Mouse (Mus musculus): ENCODE data around the gene Cfap73. TPM values are rescaled to one million over a fixed set of nuclear protein-coding genes. Genes with fewer than 3 reads are reported as not detected.

Gene Cfap73
- polyA plus RNA-seq, 1 experiment from 2014 or later = not detected

- Histone ChIP-seq H3K4me3 (no peak overlapping the region), H3K27ac (no peak overlapping the region), H3K36me3 (no peaks in the 10 kb centered on the region), H3K4me2 (replicated peaks) (no peak overlapping the region), H3K9ac (no peak overlapping the region), H3K27me3 (replicated peaks) (peaks cover 32% of the 10 kb centered on the region), H3K9me3 (no peaks in the 10 kb centered on the region), H3K4me1 (peaks cover 8% of the 10 kb centered on the region; the same call in 1 of the 2 replicates)
- WGBS = 76% methylated on average over 3 of the region's 3 CpGs
- no peak for ATAC-seq (ENCODE audit: low FRiP score, low read depth)
These were observed 10.2 kb upstream of the Cfap73 start for GRCm38 (mm10) chr5:120644227-120644626.

GRCm38 (mm10) chr5:120643365-120644085 is 9.5 kb upstream of the Cfap73 start:
- ATAC-seq (ENCODE audit: low FRiP score, low read depth) = no peak
- H3K9me3 ChIP-seq = no peaks in the 10 kb centered on the region
- H3K9ac ChIP-seq = no peak overlapping the region
- no peaks in the 10 kb centered on the region for H3K36me3 ChIP-seq
- no peak overlapping the region for H3K4me3 ChIP-seq
- no peak overlapping the region for H3K27ac ChIP-seq
- WGBS = 79% methylated on average over 14 of the region's 14 CpGs
- peaks cover under 1% of the 10 kb centered on the region; the same call in 1 of the 2 replicates for H3K4me1 ChIP-seq
- H3K27me3 ChIP-seq (replicated peaks) = peaks cover 25% of the 10 kb centered on the region
- H3K4me2 ChIP-seq (replicated peaks) = no peak overlapping the region

- Histone ChIP-seq H3K36me3 (no peaks in the 10 kb centered on the region), H3K4me1 (no peaks in the 10 kb centered on the region), H3K4me3 (no peak overlapping the region), H3K9ac (no peak overlapping the region), H3K4me2 (replicated peaks) (no peak overlapping the region), H3K9me3 (no peaks in the 10 kb centered on the region), H3K27ac (no peak overlapping the region), H3K27me3 (replicated peaks) (no peaks in the 10 kb centered on the region)
- 93% methylated on average over 7 of the region's 7 CpGs for WGBS
- ATAC-seq (ENCODE audit: low FRiP score, low read depth) = no peak
These were observed 6.1 kb upstream of the Cfap73 start for GRCm38 (mm10) chr5:120640094-120640493.

GRCm38 (mm10) chr5:120635633-120636032 is 1.6 kb upstream of the Cfap73 start:
- peaks cover 7% of the 10 kb centered on the region for H3K9me3 ChIP-seq
- no peaks in the 10 kb centered on the region; the same call in 1 of the 2 replicates for H3K4me1 ChIP-seq
- no peaks in the 10 kb centered on the region for H3K36me3 ChIP-seq
- H3K27me3 ChIP-seq (replicated peaks) = no peaks in the 10 kb centered on the region; the same call in 1 of the 2 replicates
- WGBS = 85% methylated on average over 5 of the region's 5 CpGs
- H3K4me3 ChIP-seq = no peak overlapping the region
- ATAC-seq (ENCODE audit: low FRiP score, low read depth) = no peak
- no peak overlapping the region for H3K27ac ChIP-seq
- H3K9ac ChIP-seq = no peak overlapping the region
- no peak overlapping the region for H3K4me2 ChIP-seq (replicated peaks)

GRCm38 (mm10) chr5:120634860-120635259 is 825 bp upstream of the Cfap73 start:
- H3K9ac ChIP-seq = no peak overlapping the region
- no peak overlapping the region for H3K4me3 ChIP-seq
- WGBS = 31% methylated on average over 5 of the region's 5 CpGs
- no peak for ATAC-seq (ENCODE audit: low FRiP score, low read depth)
- H3K27ac ChIP-seq = no peak overlapping the region
- H3K4me2 ChIP-seq (replicated peaks) = no peak overlapping the region
- peaks cover 7% of the 10 kb centered on the region for H3K9me3 ChIP-seq
- no peaks in the 10 kb centered on the region for H3K36me3 ChIP-seq
- peaks cover 7% of the 10 kb centered on the region for H3K27me3 ChIP-seq (replicated peaks)
- H3K4me1 ChIP-seq = no peaks in the 10 kb centered on the region; the same call in 1 of the 2 replicates

DNA sequence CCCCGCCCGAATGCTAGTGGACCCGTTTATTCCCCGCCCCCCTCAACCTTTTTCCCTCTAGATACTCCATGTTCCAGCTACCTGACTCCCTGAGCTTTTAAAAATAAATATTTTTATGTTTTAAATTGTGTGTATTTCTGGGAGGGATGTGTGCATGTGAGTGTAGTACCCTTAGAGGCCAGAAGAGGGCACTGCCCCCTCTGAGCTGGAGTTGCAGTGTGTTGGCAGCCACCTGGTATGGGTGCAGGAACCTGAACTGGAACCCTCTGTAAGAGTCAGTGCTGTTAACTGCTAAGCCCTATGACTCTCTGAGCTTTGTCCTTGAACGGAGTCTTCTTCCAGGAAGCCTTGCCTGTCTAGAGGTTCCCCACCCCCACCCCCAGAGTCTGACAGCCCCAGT is 2.1 kb downstream of the Cfap73 start:
- Histone ChIP-seq H3K27me3 (replicated peaks) (peaks cover 8% of the 10 kb centered on the region), H3K36me3 (peaks cover 13% of the 10 kb centered on the region), H3K4me3 (no peak overlapping the region), H3K4me1 (no peaks in the 10 kb centered on the region; the same call in 1 of the 2 replicates), H3K27ac (no peak overlapping the region), H3K4me2 (replicated peaks) (no peak overlapping the region), H3K9me3 (peaks cover 7% of the 10 kb centered on the region), H3K9ac (no peak overlapping the region)
- WGBS = 93% methylated on average over 5 of the region's 5 CpGs
- ATAC-seq (ENCODE audit: low FRiP score, low read depth) = no peak

- no peak for ATAC-seq (ENCODE audit: low FRiP score, low read depth)
- 12% methylated on average over 29 of the region's 29 CpGs for WGBS
- peak overlapping the region; percentile 46 for H3K4me2 ChIP-seq (replicated peaks)
- peaks cover 7% of the 10 kb centered on the region for H3K9me3 ChIP-seq
- peaks cover 8% of the 10 kb centered on the region for H3K27me3 ChIP-seq (replicated peaks)
- peaks cover 21% of the 10 kb centered on the region for H3K36me3 ChIP-seq
- H3K9ac ChIP-seq = no peak overlapping the region
- no peak overlapping the region for H3K27ac ChIP-seq
- H3K4me3 ChIP-seq = no peak overlapping the region
- H3K4me1 ChIP-seq = no peaks in the 10 kb centered on the region; the same call in 1 of the 2 replicates
These were observed 2.9 kb downstream of the Cfap73 start for GRCm38 (mm10) chr5:120631128-120631527.

DNA sequence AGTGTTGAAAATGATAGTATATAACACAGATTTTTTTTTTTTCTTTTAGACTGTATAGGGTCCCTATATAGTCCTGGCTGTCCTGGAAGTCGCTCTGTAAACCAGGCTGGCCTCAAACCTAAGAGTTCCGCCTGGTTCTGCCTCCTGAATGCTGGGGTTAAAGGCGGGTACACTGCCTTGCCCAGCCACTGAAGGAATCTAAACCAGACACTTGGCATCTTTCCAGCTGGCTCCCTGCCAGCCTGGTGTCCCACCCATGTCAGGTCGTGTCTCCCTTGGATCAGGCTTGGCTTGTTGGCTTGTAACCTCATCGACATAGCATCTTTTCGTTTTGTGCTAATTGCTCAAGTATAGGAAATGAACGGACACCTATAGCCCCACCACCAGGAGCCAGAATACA is 5.4 kb downstream of the Cfap73 start:
- peaks cover 46% of the 10 kb centered on the region for H3K36me3 ChIP-seq

GRCm38 (mm10) chr5:120627515-120628300 is 6.3 kb downstream of the Cfap73 start:
- Histone ChIP-seq H3K4me3 (no peak overlapping the region), H3K4me2 (replicated peaks) (no peak overlapping the region), H3K27ac (no peak overlapping the region), H3K36me3 (peaks cover 55% of the 10 kb centered on the region), H3K9me3 (peaks cover 7% of the 10 kb centered on the region), H3K9ac (no peak overlapping the region), H3K27me3 (replicated peaks) (peaks cover 8% of the 10 kb centered on the region), H3K4me1 (no peaks in the 10 kb centered on the region)
- ATAC-seq (ENCODE audit: low FRiP score, low read depth) = no peak
- 83% methylated on average over 15 of the region's 15 CpGs for WGBS

More for the DNA sequence above, 5.4 kb downstream of the Cfap73 start:
- Histone ChIP-seq H3K27ac (no peak overlapping the region), H3K4me1 (no peaks in the 10 kb centered on the region), H3K9ac (no peak overlapping the region), H3K9me3 (peaks cover 7% of the 10 kb centered on the region), H3K4me2 (replicated peaks) (no peak overlapping the region), H3K4me3 (no peak overlapping the region), H3K27me3 (replicated peaks) (peaks cover 8% of the 10 kb centered on the region)
- 71% methylated on average over 7 of the region's 7 CpGs for WGBS
- no peak for ATAC-seq (ENCODE audit: low FRiP score, low read depth)

DNA sequence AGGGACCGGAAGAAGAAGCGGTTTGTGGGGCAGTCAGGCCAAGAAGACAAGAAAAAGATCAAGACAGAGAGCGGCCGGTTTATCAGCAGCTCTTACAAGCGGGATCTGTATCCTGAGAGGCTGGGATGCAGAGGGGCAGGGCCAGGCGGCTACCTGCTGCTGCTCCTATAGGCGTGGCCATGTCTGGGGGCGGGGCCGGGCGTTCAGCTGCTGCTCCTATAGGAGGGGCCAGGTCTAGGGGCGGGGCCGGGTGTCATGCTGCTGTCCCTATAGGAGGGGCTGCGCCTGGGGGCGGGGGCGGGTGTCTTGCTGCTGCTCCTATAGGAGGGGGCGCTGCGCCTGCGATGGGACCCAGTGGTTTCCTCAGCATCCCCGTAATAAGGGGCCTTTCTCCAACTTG is 7.6 kb downstream of the Cfap73 start:
- Histone ChIP-seq H3K36me3 (peaks cover 68% of the 10 kb centered on the region), H3K9ac (no peak overlapping the region), H3K4me3 (no peak overlapping the region), H3K4me1 (0 out of 2 replicates have a peak, but pooled peaks cover 5% of the 10 kb centered on the region), H3K9me3 (no peaks in the 10 kb centered on the region), H3K4me2 (replicated peaks) (no peak overlapping the region), H3K27ac (no peak overlapping the region), H3K27me3 (replicated peaks) (peaks cover 8% of the 10 kb centered on the region)
- ATAC-seq (ENCODE audit: low FRiP score, low read depth) = no peak
- WGBS = 34% methylated on average over 19 of the region's 19 CpGs

DNA sequence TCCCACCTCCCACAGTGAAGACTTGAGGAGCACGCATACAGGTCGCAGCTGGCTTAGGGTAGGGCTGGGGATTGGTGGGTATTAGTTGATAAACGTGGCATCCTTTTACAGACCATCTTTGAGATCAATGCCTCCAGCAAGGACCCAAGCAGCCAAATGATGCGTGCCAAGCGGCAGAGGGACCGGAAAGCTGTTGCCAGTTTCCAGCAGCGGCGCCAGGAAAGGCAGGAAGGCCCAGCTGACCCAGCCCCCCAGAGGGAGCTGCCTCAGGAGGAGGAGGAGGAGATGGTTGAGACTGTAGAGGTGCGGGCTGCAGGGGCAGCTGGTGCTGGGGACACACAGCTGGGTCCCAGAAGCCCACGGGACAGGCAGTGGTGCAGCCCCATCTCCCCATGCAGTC is 9.6 kb downstream of the Cfap73 start:
- H3K9me3 ChIP-seq = no peaks in the 10 kb centered on the region
- H3K4me1 ChIP-seq = 0 out of 2 replicates have a peak, but pooled peaks cover 5% of the 10 kb centered on the region
- H3K4me2 ChIP-seq (replicated peaks) = no peak overlapping the region
- peaks cover 88% of the 10 kb centered on the region for H3K36me3 ChIP-seq
- H3K4me3 ChIP-seq = no peak overlapping the region
- ATAC-seq (ENCODE audit: low FRiP score, low read depth) = no peak
- no peak overlapping the region for H3K27ac ChIP-seq
- no peaks in the 10 kb centered on the region for H3K27me3 ChIP-seq (replicated peaks)
- no peak overlapping the region for H3K9ac ChIP-seq
- 94% methylated on average over 10 of the region's 10 CpGs for WGBS

- Histone ChIP-seq H3K4me1 (0 out of 2 replicates have a peak, but pooled peaks cover 5% of the 10 kb centered on the region), H3K4me3 (no peak overlapping the region), H3K4me2 (replicated peaks) (no peak overlapping the region), H3K27me3 (replicated peaks) (no peaks in the 10 kb centered on the region), H3K9me3 (no peaks in the 10 kb centered on the region), H3K9ac (0 out of 2 replicates have a peak overlapping the region, but pooled peaks have one; percentile 5), H3K27ac (no peak overlapping the region), H3K36me3 (peaks cover 100% of the 10 kb centered on the region)
- ATAC-seq (ENCODE audit: low FRiP score, low read depth) = no peak
- 64% methylated on average over 5 of the region's 5 CpGs for WGBS
These were observed 11.7 kb downstream of the Cfap73 start for GRCm38 (mm10) chr5:120622198-120622851.
